Mouse (Mus musculus) testis, postnatal 10 days (tissue): ENCODE data around the gene Sdcbp2.
A peak's percentile ranks its signal among the peaks of the same experiment; 100 is the strongest.
"Not testable (repeated sequence)": the region's sequence is repeated elsewhere in the genome, so short reads cannot be mapped to it uniquely, and the experiment has no call there.

Experiments
- DNase-seq: peaks from one replicate; pipeline ENCODE4 v3.0.0; 2021; ENCODE audit warnings: low spot score

The Sdcbp2 gene

DNA sequence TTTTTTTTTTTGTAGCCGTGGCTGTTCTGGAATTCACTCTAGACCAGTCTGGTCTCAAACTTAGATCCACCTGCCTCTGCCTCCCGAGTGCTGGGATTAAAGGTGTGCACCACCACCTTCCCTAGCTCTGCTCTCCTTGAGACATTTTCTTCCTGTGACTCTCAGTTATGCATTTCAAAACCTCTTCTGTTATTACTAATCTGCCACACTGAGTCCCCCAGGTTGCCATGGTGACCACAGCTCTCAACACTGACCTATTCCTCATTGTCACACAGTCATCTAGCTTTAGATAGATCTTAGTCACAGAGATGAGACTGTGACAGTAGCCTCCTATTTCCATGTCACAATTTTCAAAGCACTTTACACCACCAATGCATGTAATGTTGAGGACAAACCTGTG lies 3.0 kb upstream of the Sdcbp2 start:
- DNase-seq: no peak

- DNase-seq: no peak
Observed at GRCm38 (mm10) chr2:151573667-151574066, 1.2 kb downstream of the Sdcbp2 start.

DNA sequence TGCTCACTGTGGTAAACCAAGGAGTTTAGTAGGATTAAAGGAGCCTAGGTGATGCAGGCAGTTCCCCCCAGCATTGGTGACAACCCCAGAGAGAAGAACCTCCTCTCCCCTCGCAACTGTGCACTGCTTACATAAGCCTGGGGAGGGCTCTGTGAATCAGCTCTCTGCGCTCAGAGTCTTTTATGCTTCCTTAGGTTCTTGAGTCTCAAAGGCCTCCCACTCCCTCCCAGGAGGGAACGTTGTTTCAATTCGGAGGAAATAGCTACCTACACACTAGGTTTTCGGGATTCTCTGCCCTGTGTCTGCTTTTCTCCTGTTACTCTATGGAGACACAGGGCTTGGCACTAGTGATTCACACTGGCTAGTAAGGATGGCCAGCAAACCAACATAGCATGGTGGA lies 2.2 kb downstream of the Sdcbp2 start:
- no peak for DNase-seq

GRCm38 (mm10) chr2:151575119-151575698 lies 2.8 kb downstream of the Sdcbp2 start:
- DNase-seq: no peak

DNA sequence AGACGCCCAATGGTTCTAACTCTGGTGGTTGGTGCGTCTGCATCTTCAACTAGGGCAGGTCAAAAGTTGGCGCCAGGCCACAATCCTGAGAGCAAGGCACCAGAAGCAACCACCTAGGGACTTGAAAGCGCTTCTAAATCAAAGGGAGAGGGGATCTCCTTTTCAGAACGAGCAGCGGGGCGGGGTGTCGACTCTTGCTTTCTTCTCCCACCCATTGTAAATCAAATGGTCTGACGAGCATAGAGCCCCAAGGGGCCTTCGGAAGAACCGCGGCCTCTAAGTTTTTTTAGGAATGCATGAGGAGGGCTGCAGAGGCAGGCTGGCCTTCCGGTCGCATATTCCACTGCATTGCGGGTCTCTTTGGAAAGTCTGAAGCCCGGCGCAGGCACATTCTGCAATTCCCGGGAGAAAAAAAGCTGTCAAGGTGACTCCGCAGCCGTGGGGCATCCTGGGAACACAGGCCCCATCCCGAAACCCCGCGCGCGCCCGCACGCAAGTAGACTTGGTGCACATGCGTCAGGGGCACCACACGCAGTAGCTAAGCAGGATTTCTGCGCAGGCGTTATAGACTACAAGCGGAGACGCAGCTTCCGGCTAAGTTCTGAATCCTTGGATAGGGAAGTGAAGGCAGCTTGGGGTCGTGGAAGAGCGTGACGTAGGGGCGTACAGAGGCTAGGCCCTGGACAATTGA lies 3.4 kb downstream of the Sdcbp2 start:
- peak; percentile 85 for DNase-seq

DNA sequence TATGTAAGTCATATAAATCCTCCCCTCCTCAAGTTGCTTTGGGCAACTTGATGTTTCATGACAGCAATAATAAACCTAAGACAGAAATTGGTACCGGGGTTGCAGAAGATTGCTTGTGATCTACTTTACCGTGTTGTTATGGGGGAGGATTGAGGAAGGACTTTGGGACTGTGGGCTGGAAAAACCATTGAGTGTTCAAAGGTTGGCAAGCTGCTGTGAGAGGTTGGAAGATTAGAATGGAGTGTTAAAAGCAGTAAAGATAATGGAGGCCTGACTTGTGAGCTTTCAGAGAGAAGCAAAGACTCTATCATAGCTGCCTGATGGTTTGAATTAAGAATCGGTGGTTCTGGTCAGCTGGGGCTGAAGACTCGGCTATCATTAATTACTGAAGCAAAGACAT lies 6.8 kb downstream of the Sdcbp2 start:
- DNase-seq: no peak

DNA sequence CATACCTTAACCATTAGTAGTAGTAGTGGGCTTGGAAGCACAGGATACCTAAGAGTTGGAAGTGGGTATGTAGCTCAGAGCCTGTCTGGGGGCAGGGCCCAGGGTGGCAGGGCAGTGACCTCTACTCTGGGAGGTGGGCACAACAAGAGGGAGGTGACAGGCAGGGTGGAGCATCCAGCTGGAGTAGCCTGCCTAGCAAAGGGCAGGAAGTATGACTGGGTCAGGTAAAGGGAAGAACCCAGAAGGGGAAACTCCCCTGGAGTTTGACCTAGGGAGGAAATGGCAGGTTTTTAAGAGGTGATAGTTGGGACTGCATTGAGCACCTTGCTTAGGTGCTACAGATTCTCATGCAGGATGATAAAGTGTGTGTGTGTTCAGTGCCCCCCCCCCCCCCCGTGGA lies 8.5 kb downstream of the Sdcbp2 start:
- DNase-seq: no peak

DNA sequence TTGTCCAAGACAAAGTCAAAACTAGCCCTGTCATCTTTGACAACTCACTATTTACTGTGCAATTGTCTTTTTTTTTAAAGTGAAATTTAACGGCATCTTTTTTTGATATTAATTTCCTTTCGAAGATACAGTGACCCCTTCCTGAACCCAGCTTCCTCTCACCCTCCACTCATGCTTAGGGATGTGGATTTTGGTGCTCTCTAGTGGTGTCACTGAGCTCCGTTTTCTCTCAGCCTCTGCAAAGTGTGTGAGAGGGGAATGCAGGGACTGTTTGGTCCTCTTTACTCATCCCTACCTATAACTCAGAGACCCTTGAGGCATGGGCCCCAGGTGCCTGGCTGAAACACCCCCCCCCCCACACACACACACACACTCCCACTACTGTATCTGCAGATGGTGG lies 13.5 kb downstream of the Sdcbp2 start:
- no peak for DNase-seq

GRCm38 (mm10) chr2:151586807-151587206 lies 14.4 kb downstream of the Sdcbp2 start:
- no peak for DNase-seq

- DNase-seq: no peak
Observed at GRCm38 (mm10) chr2:151587306-151587705, 14.9 kb downstream of the Sdcbp2 start.

DNA sequence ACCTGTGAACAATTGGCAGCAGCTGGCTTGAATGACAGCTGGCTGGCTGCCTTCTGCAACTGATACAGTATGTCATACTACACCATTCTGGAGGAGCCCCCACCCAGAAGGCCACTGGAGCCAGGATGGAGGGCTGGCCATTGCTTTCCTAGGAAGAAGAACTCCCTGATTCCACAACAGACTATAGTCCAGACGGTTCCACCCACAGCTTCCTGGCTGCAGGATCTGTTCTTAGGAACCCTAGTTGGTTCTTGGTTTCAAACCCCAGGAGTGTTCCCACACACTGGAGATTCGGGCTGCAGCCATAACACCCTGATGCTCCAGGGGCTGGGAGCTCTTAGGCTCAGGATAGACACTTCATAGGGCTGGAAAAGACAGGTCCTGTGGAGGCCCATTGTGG lies 25.6 kb downstream of the Sdcbp2 start:
- DNase-seq: no peak

GRCm38 (mm10) chr2:151602106-151602505 lies 29.7 kb downstream of the Sdcbp2 start:
- DNase-seq: no peak

- no peak for DNase-seq
Observed at GRCm38 (mm10) chr2:151603630-151604029, 31.2 kb downstream of the Sdcbp2 start.

- no peak for DNase-seq
Observed at GRCm38 (mm10) chr2:151605437-151605987, 33.1 kb downstream of the Sdcbp2 start.

DNA sequence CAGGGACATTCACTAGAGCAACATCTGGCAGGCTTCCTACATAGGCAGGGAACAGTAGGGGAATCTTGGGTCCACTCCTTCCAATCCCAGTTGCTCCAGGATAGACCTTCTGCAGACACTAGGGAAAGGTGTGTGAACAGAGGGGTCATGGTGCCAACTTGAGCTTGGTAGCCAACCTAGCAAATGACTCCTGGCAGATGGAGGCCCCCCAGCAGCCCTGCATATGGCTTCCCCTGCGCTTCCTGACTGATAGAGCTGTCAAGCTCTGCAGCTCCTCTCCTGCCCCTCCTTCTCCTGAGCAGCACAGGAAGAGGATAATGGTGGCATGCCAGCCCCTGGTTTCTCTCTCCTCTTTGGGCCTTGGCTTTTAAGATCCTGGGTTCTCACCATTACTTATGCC lies 36.0 kb downstream of the Sdcbp2 start:
- DNase-seq: no peak

GRCm38 (mm10) chr2:151609974-151610373 lies 37.6 kb downstream of the Sdcbp2 start:
- no peak for DNase-seq

GRCm38 (mm10) chr2:151615779-151616178 lies 43.4 kb downstream of the Sdcbp2 start:
- not testable (repeated sequence) for DNase-seq

DNA sequence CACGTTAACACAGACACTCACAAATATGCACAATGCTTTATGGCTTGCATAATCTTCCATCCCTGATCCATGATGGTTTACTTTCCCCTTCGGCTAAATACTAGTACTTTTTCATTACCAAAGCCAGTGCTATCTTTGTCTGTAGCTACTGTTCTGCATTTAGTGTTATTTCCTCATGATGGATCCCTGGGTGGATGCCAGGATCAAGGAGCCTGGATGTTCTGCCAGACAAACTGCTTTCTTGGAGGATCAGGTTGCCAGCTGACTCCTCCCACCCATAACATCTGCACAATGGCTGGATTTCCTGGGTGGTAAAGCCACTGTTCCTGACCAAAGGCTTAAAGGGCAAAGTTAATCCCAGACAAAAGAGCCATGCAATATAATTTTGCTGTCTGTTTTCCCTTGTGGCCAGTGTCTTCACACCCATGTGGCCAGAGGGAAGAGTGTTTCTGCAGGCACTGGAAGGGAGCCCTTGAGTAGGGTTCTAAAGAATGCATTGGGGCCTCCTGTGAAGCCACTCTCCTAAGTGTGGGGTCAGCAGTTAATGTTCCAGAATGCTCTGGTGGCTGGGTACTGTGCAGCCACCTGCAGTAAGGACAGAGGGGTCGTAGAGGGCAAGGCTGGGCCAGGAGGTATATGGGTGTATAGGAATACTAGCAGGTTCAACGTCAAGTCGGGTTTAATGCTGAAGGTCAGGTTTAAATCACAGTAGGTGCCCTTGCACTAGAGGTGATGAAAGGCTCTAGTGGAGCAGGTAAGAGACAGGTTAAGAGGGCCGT lies 44.3 kb downstream of the Sdcbp2 start:
- no peak for DNase-seq

DNA sequence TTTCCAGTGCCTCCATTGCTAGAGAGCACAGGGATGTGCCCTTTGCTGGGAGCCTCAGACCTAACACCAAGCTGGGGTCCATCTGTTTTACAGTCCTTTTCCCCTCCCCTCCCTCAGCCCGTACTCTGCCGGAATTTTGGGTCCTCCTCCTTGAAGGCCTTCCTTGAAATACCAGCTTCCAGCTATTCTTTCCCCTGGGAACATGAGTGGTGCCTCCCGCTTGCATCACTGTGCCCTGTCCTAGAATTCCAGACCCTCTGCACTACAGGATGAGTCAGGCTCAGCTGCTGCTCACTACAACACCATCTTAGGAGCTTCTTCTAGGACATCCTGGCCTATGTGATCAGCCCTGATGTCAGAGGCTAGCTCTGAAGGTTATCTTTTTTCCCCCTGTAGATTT lies 51.4 kb downstream of the Sdcbp2 start:
- peak; percentile 26 for DNase-seq

DNA sequence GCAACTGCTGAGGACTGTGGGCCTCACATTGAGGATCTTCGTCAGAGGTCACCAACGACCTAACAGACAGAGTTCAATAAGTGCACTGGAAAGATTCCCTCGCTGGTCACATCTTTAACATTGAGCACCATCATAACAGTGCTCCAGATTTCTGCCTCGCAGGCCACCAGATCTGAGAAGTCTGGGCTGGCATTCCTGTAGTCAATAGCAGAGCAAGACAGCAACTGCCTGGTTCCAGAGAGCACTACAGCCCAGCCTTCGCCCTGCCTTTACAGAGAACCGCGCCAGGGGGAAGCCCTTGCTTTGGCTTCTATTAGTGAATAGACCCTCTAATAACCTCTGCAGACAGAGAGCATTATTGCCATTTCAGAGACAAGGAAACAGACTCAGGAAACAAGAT lies 53.9 kb downstream of the Sdcbp2 start:
- DNase-seq: peak; percentile 17

- peak; percentile 26 for DNase-seq
Observed at GRCm38 (mm10) chr2:151628011-151628410, 55.6 kb downstream of the Sdcbp2 start.

- DNase-seq: peak; percentile 18
Observed at GRCm38 (mm10) chr2:151629310-151629709, 56.9 kb downstream of the Sdcbp2 start.
